Mouse (Mus musculus) left cerebral cortex, postnatal 10 days (tissue): ENCODE measurements at regions not wholly inside any gene's neighbourhood (a gene's known extent, or its start where the extent isn't known, plus 50 kb on each side); places are given as distances from the start of the nearest gene placed in this dataset.

Experiments
- DNase-seq, 2 experiments: peaks; one replicate each; pipeline ENCODE4 v3.0.0; 2021 to 2022; ENCODE audit warnings: low spot score in 2 of 2, mixed read lengths in 1 of 2; ENCODE audit errors: extremely low spot score in 1 of 2
- intact Hi-C: fragments of 180-260 bp; cut with DNase I; formaldehyde crosslinking; loops from one replicate; pipeline ENCODE4 v1.15.1; 2025

GRCm38 (mm10) chrX:58093245-58093644, 70.7 kb downstream of the Zic3 start:
- DNase-seq, result no peak
- intact Hi-C loops, result no loop called here

DNA sequence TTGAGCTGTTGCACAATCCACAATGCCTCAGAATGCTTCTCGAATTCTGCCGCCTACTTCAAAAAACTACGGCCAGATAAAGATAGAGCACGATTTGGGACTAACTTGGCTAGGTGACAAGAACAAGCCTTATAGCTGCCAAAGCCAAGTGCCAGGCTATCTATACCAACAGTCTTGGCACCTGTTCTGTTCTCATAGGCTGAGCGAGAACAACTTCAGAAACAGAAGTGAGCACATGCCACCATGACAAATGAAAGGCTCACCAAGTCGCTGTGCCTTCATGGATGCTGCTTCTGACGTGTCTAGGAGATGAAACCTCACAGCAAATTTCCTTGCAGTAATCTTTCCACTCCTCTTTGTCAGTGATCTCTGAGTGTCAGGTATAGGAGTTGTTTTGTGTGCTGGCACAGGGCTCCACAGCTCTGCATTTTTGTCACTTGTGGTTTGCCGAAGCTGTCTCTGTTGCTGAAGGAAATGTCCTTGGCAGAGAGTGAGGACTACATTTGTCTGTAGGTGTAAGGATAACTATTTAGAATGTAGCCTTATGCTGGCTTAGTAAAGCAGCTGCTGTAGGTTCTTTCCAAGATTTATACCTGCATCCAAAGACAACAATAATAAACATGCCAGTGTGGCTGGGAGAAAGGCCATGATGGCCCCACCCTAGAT, 95.4 kb downstream of the Zic3 start:
- intact Hi-C loops, result no loop called here
- DNase-seq, result peak in 1 of 2 experiments; percentile 0

GRCm38 (mm10) chrX:58155371-58156124, 133.0 kb downstream of the Zic3 start:
- intact Hi-C loops, result loop anchor here (10.0 kb wide), 1 partner anchor 111 kb away; no protein-coding TSS in a partner anchor
- no peak for DNase-seq

DNA sequence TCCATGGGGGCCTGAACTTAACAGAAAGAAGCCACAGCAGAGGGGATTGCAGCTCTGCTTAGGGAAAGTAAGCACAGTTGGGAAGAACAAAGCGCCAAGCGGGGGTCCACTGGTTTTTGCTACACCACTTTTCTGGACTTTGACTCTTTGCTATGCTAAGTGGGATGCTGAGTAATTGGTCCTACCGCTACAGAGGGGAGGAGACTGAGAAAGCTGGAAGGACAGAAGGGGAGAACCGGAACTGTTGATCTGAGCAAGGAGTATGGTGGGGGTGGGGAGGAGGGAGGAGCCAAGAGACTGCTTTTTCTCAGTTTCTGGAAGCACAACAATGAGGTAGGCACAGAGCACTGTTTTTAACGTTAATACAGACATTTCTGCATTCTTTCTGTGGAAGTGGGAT, 134.9 kb downstream of the Zic3 start:
- intact Hi-C loops, result loop anchor here (10.0 kb wide), 1 partner anchor 113 kb away; no protein-coding TSS in a partner anchor
- DNase-seq, result no peak

DNA sequence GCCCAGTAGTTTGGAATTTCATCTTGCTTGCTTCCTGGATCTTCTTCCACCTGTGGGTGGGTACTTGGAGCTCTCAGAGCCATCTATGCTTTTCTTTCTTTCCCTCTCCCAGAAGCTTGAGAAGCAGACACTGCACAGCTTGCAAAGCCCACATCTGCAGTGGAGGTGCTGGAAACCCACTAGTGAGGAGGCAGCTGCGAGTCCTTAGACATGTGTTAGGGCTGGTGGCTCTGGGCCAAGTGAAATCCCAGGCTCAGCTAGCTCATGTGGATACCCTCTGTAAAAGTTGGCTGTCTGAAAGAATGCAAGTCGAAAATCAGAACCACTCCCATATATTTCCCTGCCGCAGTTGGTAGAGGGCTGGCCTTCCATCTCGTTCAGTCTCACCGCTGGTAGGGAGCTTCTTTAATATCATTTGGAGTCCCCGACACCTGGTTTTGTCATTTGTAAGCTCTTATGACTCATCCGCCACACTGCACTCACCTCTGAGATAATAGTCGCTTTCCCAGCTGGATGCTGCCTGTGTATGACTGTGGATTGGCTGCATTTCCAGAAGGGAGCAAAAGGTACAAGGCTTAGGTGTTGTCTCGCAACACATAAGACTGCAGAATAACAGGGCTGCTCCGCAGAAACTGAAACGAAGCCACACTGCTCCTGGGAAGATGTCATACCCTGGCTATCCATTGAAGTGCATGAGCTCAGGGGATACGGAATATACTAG, 143.8 kb downstream of the Zic3 start:
- DNase-seq, result peak in 1 of 2 experiments; percentile 17
- intact Hi-C loops, result no loop called here

DNA sequence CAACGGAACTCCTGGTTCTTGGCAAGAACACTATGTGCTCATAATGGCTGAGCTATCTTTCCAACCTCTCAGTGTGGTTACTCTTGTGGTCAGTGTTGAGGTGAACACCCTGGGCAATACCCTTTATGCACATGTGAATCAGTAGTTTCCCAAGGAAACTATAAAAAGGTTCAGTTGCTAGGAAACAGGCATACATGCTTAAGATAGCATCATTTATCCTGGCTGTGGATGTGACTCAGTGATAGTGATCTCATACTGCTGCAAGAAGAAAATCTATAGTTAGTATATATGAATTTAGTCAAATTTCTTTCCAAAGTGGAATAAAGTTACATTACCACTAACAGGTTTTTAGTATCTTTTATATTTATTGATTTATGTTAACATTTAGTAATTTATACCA, 151.8 kb downstream of the Zic3 start:
- DNase-seq, result no peak
- intact Hi-C loops, result no loop called here
